Mouse (Mus musculus) small intestine, adult 2 months (tissue): ENCODE measurements around the gene Gm20388. TPM values are rescaled to one million over a fixed set of nuclear protein-coding genes. Genes with fewer than 3 reads are reported as not detected.
A peak's percentile ranks its signal among the peaks of the same experiment; 100 is the strongest.

Source experiments
- H3K27ac ChIP-seq: fragments of 200-500 bp; 2 replicates; pipeline ENCODE4 v1.5.1; 2012; ENCODE audit warnings: low read depth, low read length, control low read depth, inconsistent platforms; ENCODE audit not compliant: insufficient read depth
- H3K27me3 ChIP-seq: fragments of 200-500 bp; 2 replicates; pipeline ENCODE4 v1.6.1; 2012; ENCODE audit warnings: mild to moderate bottlenecking, moderate library complexity, low read length, inconsistent platforms; ENCODE audit not compliant: control insufficient read depth, insufficient read depth
- H3K36me3 ChIP-seq: fragments of 200-500 bp; 2 replicates; pipeline ENCODE4 v1.6.1; 2012; ENCODE audit warnings: mild to moderate bottlenecking, low read length, control low read depth, inconsistent platforms; ENCODE audit not compliant: control insufficient read depth, insufficient read depth
- H3K4me1 ChIP-seq: fragments of 200-500 bp; 2 replicates; pipeline ENCODE4 v1.6.1; 2012; ENCODE audit warnings: low read length, inconsistent platforms, mixed read lengths; ENCODE audit not compliant: control insufficient read depth, insufficient read depth, insufficient read length
- H3K4me3 ChIP-seq: fragments of 200-500 bp; 2 replicates; pipeline ENCODE4 v1.5.1; 2012; ENCODE audit warnings: low read depth, mild to moderate bottlenecking, control low read depth, inconsistent platforms, low read length, moderate library complexity
- CTCF ChIP-seq: fragments of 200-500 bp; IDR thresholded peaks from 2 replicates; pipeline ENCODE4 v1.5.1; 2012; ENCODE audit warnings: low read depth, mild to moderate bottlenecking, control low read depth, inconsistent platforms, low read length, moderate library complexity, mixed read lengths; ENCODE audit not compliant: insufficient replicate concordance, insufficient read length; ENCODE audit errors: extremely low read depth
- POLR2A ChIP-seq: fragments of 200-500 bp; IDR thresholded peaks from 2 replicates; pipeline ENCODE4 v1.6.1; 2012; ENCODE audit warnings: low read depth, mild to moderate bottlenecking, control low read depth, inconsistent platforms, low read length, moderate library complexity
- WGBS: fragments of 180-500 bp; shearing (Covaris S2); methylation state at CpG from one replicate; pipeline ENCODE4 v1.1.7; 2018; 5-methylcytosine and 5-hydroxymethylcytosine counted together
- polyA plus RNA-seq: library from polyadenylated mRNA; depleted of rRNA; stranded (reverse); fragments of >200 nt; gene quantifications from 2 replicates; pipeline ENCODE4 v1.2.3, GENCODE M21; 2012

Gm20388 gene
- polyA plus RNA-seq, 1 experiment: 37.3 TPM

- 25% methylated on average over 6 of the region's 6 CpGs for WGBS
- Histone ChIP-seq H3K27ac (peak overlapping the region; percentile 48), H3K27me3 (no peaks in the 10 kb centered on the region), H3K36me3 (peaks cover 30% of the 10 kb centered on the region), H3K4me1 (peaks cover 8% of the 10 kb centered on the region), H3K4me3 (no peak overlapping the region)
- TF ChIP-seq CTCF (no peak), POLR2A (no peak)
Measured at GRCm38 (mm10) chr8:123665580-123665979, 3754.9 kb downstream of the Gm20388 start.

GRCm38 (mm10) chr8:123666832-123667231 is 3756.2 kb downstream of the Gm20388 start:
- no peaks in the 10 kb centered on the region for H3K27me3 ChIP-seq
- peaks cover 18% of the 10 kb centered on the region for H3K36me3 ChIP-seq
- TF ChIP-seq POLR2A (no peak), CTCF (no peak)
- 76% methylated on average over 1 of the region's 1 CpGs for WGBS
- peaks cover 15% of the 10 kb centered on the region for H3K4me1 ChIP-seq
- H3K27ac ChIP-seq: no peak overlapping the region
- H3K4me3 ChIP-seq: no peak overlapping the region

GRCm38 (mm10) chr8:123668681-123669080 is 3758.0 kb downstream of the Gm20388 start:
- WGBS: 74% methylated on average over 4 of the region's 4 CpGs

GRCm38 (mm10) chr8:123670766-123671165 is 3760.1 kb downstream of the Gm20388 start:
- 69% methylated on average over 7 of the region's 7 CpGs for WGBS
- no peak overlapping the region for H3K27ac ChIP-seq
- no peaks in the 10 kb centered on the region for H3K27me3 ChIP-seq
- H3K4me1 ChIP-seq: peaks cover 13% of the 10 kb centered on the region
- no peaks in the 10 kb centered on the region for H3K36me3 ChIP-seq
- no peak for TF ChIP-seq CTCF
- TF ChIP-seq POLR2A: no peak
- no peak overlapping the region for H3K4me3 ChIP-seq

More at GRCm38 (mm10) chr8:123668681-123669080, 3758.0 kb downstream of the Gm20388 start:
- Histone ChIP-seq H3K36me3 (peaks cover 3% of the 10 kb centered on the region), H3K27me3 (no peaks in the 10 kb centered on the region), H3K4me3 (no peak overlapping the region), H3K27ac (no peak overlapping the region), H3K4me1 (peaks cover 15% of the 10 kb centered on the region)
- no peak for TF ChIP-seq POLR2A
- no peak for TF ChIP-seq CTCF

GRCm38 (mm10) chr8:123671454-123671853 is 3760.8 kb downstream of the Gm20388 start:
- TF ChIP-seq CTCF (no peak), POLR2A (no peak)
- H3K27ac ChIP-seq: no peak overlapping the region
- H3K36me3 ChIP-seq: no peaks in the 10 kb centered on the region
- peaks cover 8% of the 10 kb centered on the region; the same call in 1 of the 2 replicates for H3K4me1 ChIP-seq
- H3K27me3 ChIP-seq: no peaks in the 10 kb centered on the region
- WGBS: 52% methylated on average over 7 of the region's 7 CpGs
- no peak overlapping the region for H3K4me3 ChIP-seq

- Histone ChIP-seq H3K36me3 (no peaks in the 10 kb centered on the region), H3K27ac (no peak overlapping the region), H3K27me3 (no peaks in the 10 kb centered on the region), H3K4me3 (no peak overlapping the region), H3K4me1 (peaks cover 8% of the 10 kb centered on the region; the same call in 1 of the 2 replicates)
- 76% methylated on average over 6 of the region's 6 CpGs for WGBS
- TF ChIP-seq CTCF: no peak
- no peak for TF ChIP-seq POLR2A
Measured at GRCm38 (mm10) chr8:123672648-123673047, 3762.0 kb downstream of the Gm20388 start.

- H3K27ac ChIP-seq: no peak overlapping the region
- H3K36me3 ChIP-seq: no peaks in the 10 kb centered on the region
- 23% methylated on average over 5 of the region's 5 CpGs for WGBS
- no peak overlapping the region for H3K4me3 ChIP-seq
- H3K27me3 ChIP-seq: no peaks in the 10 kb centered on the region
- H3K4me1 ChIP-seq: peaks cover 8% of the 10 kb centered on the region; the same call in 1 of the 2 replicates
- TF ChIP-seq POLR2A (no peak), CTCF (no peak)
Measured at GRCm38 (mm10) chr8:123675611-123676010, 3765.0 kb downstream of the Gm20388 start.
